ENCODE assay signal across 8 mouse cellular contexts in genomic region chr7:73391518-73392321, GRCm38 (mm10). TPM values are rescaled to one million over a fixed set of nuclear protein-coding genes. Genes with fewer than 3 reads are reported as not detected.
A peak's percentile ranks its signal among the peaks of the same experiment; 100 is the strongest.
DNase-seq lines count a peak whose midpoint lies in the region; ATAC-seq lines count a peak whose summit lies in the region.

No protein-coding gene starts in this region.

- no peaks in the 10 kb centered on the region for H3K9me3 ChIP-seq in forebrain, embryonic 13.5 days (replicated peaks)
- no peaks in the 10 kb centered on the region for H3K9me3 ChIP-seq in hindbrain, embryonic 13.5 days

- H3K27me3 ChIP-seq in forebrain, embryonic 13.5 days, result no peaks in the 10 kb centered on the region
- H3K27me3 ChIP-seq in hindbrain, embryonic 13.5 days, result no peaks in the 10 kb centered on the region

- H3K27ac ChIP-seq in forebrain, embryonic 13.5 days, result peak overlapping the region; percentile 86
- peak overlapping the region; percentile 94 for H3K27ac ChIP-seq in hindbrain, embryonic 13.5 days

- H3K9ac ChIP-seq in forebrain, embryonic 13.5 days, result peak overlapping the region; percentile 91
- peak overlapping the region; percentile 87 for H3K9ac ChIP-seq in hindbrain, embryonic 13.5 days

- peaks cover 87% of the 10 kb centered on the region for H3K4me1 ChIP-seq in forebrain, embryonic 13.5 days
- H3K4me1 ChIP-seq in hindbrain, embryonic 13.5 days (replicated peaks), result peaks cover 78% of the 10 kb centered on the region

- peak overlapping the region; percentile 64 for H3K4me3 ChIP-seq in forebrain, embryonic 13.5 days
- H3K4me3 ChIP-seq in hindbrain, embryonic 13.5 days, result peak overlapping the region; percentile 69

- H3K4me2 ChIP-seq in forebrain, embryonic 13.5 days, result peak overlapping the region; percentile 84
- H3K4me2 ChIP-seq in hindbrain, embryonic 13.5 days, result peak overlapping the region; percentile 89

- 0 out of 2 replicates have a peak, but pooled peaks have one; percentile 1 for ATAC-seq in frontal cortex, adult (ENCODE audit: low TSS enrichment)
- ATAC-seq in forebrain, embryonic 13.5 days, result peak; percentile 14
- ATAC-seq in hindbrain, embryonic 13.5 days (ENCODE audit: low FRiP score), result 0 out of 2 replicates have a peak, but pooled peaks have one; percentile 5

- DNase-seq in frontal cortex, postnatal 14 days (ENCODE audit: low spot score in 2 of 2), result no peak
- peak; percentile 21 for DNase-seq in ZHBTc4 (ENCODE audit: low read depth, low spot score)
- DNase-seq in lung, adult 18-20 months, result peak; percentile 53 to 61
- DNase-seq in retina, postnatal 1 day, result peak; percentile 52
- no peak for DNase-seq in thymus, postnatal 36 days

- peaks cover 14% of the 10 kb centered on the region for H3K36me3 ChIP-seq in forebrain, embryonic 13.5 days (ENCODE audit: poor library complexity, severe bottlenecking)
- peaks cover 6% of the 10 kb centered on the region for H3K36me3 ChIP-seq in hindbrain, embryonic 13.5 days

- WGBS in forebrain, embryonic 13.5 days, result 0% methylated on average over 39 of the region's 39 CpGs
- WGBS in hindbrain, embryonic 13.5 days, result under 1% methylated on average over 39 of the region's 39 CpGs

RNA-seq across cellular contexts. Expression of gene Rgma, which starts 16.4 kb away (rescaled TPM):
- polyA plus RNA-seq in forebrain, embryonic 13.5 days (2015; fragmentation: Nextera tagmentation; extraction: Ambion mirVana), result 24.7 and 27.6 TPM in 2 replicates
- 40.0 and 41.1 TPM in 2 replicates for polyA plus RNA-seq in hindbrain, embryonic 13.5 days (2015; fragmentation: Nextera tagmentation; extraction: Ambion mirVana)

Comparison
In these comparisons a context has a peak if more than half of its experiments do, and no peak if none do; other contexts are left out.
1. DNase-seq: peak in ZHBTc4 (single experiment), lung, adult 18-20 months (2 of 2) and retina, postnatal 1 day (single experiment); none in frontal cortex, postnatal 14 days (0 of 2) and thymus, postnatal 36 days (0 of 2).
2. Peak in every context shown above with its lines, with median percentiles within 50 percentile points of each other: ATAC-seq.